In the genomic region with DNA sequence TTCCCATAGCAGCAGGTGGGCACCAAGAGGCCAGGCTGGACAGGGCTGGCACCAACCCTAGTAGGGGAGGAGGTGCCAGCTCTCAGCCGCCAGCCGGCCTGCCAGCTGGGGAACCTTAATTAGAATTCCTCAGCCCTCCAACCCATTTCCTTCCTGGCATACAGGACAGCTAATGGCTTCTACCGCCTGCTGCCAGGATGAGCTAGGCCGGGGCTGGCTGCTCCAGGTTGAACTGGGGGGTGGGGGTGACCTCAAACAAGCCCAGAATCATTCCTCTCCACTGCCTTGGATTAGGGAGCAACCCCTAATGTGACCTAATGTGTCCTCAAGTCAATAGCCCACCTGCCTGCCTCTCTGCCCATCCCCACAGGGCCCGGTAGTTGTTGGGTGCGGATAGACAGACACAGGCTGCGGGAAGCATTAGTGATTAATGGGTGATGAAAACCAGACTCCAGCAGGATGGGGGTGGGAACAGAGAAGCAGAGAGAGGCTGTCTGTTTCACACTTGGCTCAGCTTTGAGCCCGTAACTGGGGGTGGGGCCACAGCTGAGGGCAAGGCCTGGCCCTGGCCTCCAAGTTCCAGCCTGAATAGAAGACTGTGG, we compare ENCODE assay signal across 8 mouse cellular contexts.
A peak's percentile ranks its signal among the peaks of the same experiment; 100 is the strongest.
DNase-seq lines count a peak whose midpoint lies in the region; ATAC-seq and TF ChIP-seq lines count a peak whose summit lies in the region.

No protein-coding gene starts in this region.

- H3K9ac ChIP-seq in heart, embryonic 11.5 days (ENCODE audit: low read depth, low read length): 0 out of 2 replicates have a peak overlapping the region, but pooled peaks have one; percentile 28
- no peak overlapping the region for H3K9ac ChIP-seq in kidney, embryonic 15.5 days
- no peak overlapping the region for H3K9ac ChIP-seq in limb, embryonic 15.5 days

- no peaks in the 10 kb centered on the region for H3K27me3 ChIP-seq in heart, embryonic 11.5 days (ENCODE audit: control insufficient read depth, insufficient read depth, low read length)
- no peaks in the 10 kb centered on the region for H3K27me3 ChIP-seq in kidney, embryonic 15.5 days
- no peaks in the 10 kb centered on the region for H3K27me3 ChIP-seq in limb, embryonic 15.5 days
- no peaks in the 10 kb centered on the region for H3K27me3 ChIP-seq in small intestine, adult 2 months (ENCODE audit: control insufficient read depth, insufficient read depth, low read length)

- peak overlapping the region; percentile 57; the same call in 1 of the 2 replicates for H3K27ac ChIP-seq in heart, embryonic 11.5 days (ENCODE audit: low read depth, low read length)
- peak overlapping the region; percentile 51; the same call in 1 of the 2 replicates for H3K27ac ChIP-seq in kidney, embryonic 15.5 days
- peak overlapping the region; percentile 84 for H3K27ac ChIP-seq in limb, embryonic 15.5 days
- peak overlapping the region; percentile 38 for H3K27ac ChIP-seq in small intestine, adult 2 months (ENCODE audit: insufficient read depth, low read depth, low read length)

- no peaks in the 10 kb centered on the region for H3K36me3 ChIP-seq in heart, embryonic 11.5 days (ENCODE audit: control insufficient read depth, insufficient read depth, low read length)
- no peaks in the 10 kb centered on the region for H3K36me3 ChIP-seq in kidney, embryonic 15.5 days
- H3K36me3 ChIP-seq in limb, embryonic 15.5 days: no peaks in the 10 kb centered on the region
- H3K36me3 ChIP-seq in small intestine, adult 2 months (ENCODE audit: control insufficient read depth, insufficient read depth, low read length): no peaks in the 10 kb centered on the region

- 37% methylated on average over 8 of the region's 8 CpGs for WGBS in heart, embryonic 11.5 days (ENCODE audit: insufficient replicate concordance)
- WGBS in kidney, embryonic 15.5 days: 37% methylated on average over 8 of the region's 8 CpGs
- WGBS in limb, embryonic 15.5 days: 27% methylated on average over 8 of the region's 8 CpGs
- 84% methylated on average over 8 of the region's 8 CpGs for WGBS in small intestine, adult 2 months

- peak; percentile 62 for ATAC-seq in heart, embryonic 11.5 days (replicated peaks; ENCODE audit: insufficient number of reproducible peaks, low FRiP score, low TSS enrichment)
- ATAC-seq in kidney, embryonic 15.5 days (replicated peaks; ENCODE audit: low FRiP score): peak; percentile 57
- ATAC-seq in limb, embryonic 15.5 days (ENCODE audit: insufficient number of reproducible peaks, low FRiP score, low TSS enrichment, low read depth): peak; percentile 66; the same call in 1 of the 2 replicates
- ATAC-seq in megakaryocyte-erythroid progenitor cell, adult 5-6 weeks (replicated peaks; ENCODE audit: low FRiP score, low TSS enrichment, poor library complexity, severe bottlenecking): no peak

- no peak overlapping the region for H3K4me3 ChIP-seq in heart, embryonic 11.5 days (ENCODE audit: low read depth, low read length)
- H3K4me3 ChIP-seq in kidney, embryonic 15.5 days (replicated peaks): no peak overlapping the region
- no peak overlapping the region for H3K4me3 ChIP-seq in limb, embryonic 15.5 days
- no peak overlapping the region for H3K4me3 ChIP-seq in small intestine, adult 2 months (ENCODE audit: low read depth, low read length)

- TF ChIP-seq CTCF in small intestine, adult 2 months (IDR thresholded peaks at IDR 0.05; ENCODE audit: extremely low read depth, insufficient read length, insufficient replicate concordance, low read depth, low read length): no peak

- no peak for TF ChIP-seq POLR2A in small intestine, adult 2 months (IDR thresholded peaks at IDR 0.05; ENCODE audit: low read depth, low read length)

- H3K4me2 ChIP-seq in heart, embryonic 11.5 days: no peak overlapping the region
- H3K4me2 ChIP-seq in kidney, embryonic 15.5 days: no peak overlapping the region
- H3K4me2 ChIP-seq in limb, embryonic 15.5 days: no peak overlapping the region

- peaks cover 29% of the 10 kb centered on the region for H3K4me1 ChIP-seq in heart, embryonic 11.5 days (ENCODE audit: control insufficient read depth, insufficient read depth, low read length)
- H3K4me1 ChIP-seq in kidney, embryonic 15.5 days: peaks cover 45% of the 10 kb centered on the region
- H3K4me1 ChIP-seq in limb, embryonic 15.5 days: peaks cover 55% of the 10 kb centered on the region
- peaks cover 21% of the 10 kb centered on the region for H3K4me1 ChIP-seq in small intestine, adult 2 months (ENCODE audit: control insufficient read depth, insufficient read depth, insufficient read length, low read length)

- peak; percentile 64 for DNase-seq in ovary, adult 18-20 months (ENCODE audit: low spot score)
- DNase-seq in ovary, postnatal 10 days (ENCODE audit: low spot score): no peak
- DNase-seq in embryo, embryonic 11.5 days (ENCODE audit: low read depth, low spot score): peak; percentile 39

- no peaks in the 10 kb centered on the region for H3K9me3 ChIP-seq in heart, embryonic 11.5 days (replicated peaks; ENCODE audit: control insufficient read depth, low read length)
- no peaks in the 10 kb centered on the region for H3K9me3 ChIP-seq in kidney, embryonic 15.5 days (replicated peaks)
- no peaks in the 10 kb centered on the region for H3K9me3 ChIP-seq in limb, embryonic 15.5 days
